Mouse (Mus musculus) spleen, postnatal 0 days (tissue): ENCODE results near the gene Ube4b. TPM values are rescaled to one million over a fixed set of nuclear protein-coding genes. Genes with fewer than 3 reads are reported as not detected.

ENCODE experiments used
- polyA plus RNA-seq: library from polyadenylated mRNA; unstranded; fragments of >200 nt; fragmentation: Nextera tagmentation; extraction: Ambion mirVana; gene quantifications from 2 replicates; pipeline ENCODE4 v1.2.1, GENCODE M21; 2015

The Ube4b gene
- 13.1 and 16.0 TPM in 2 replicates for polyA plus RNA-seq

GRCm38 (mm10) chr4:149426325-149427199, at the start of gene Ube4b:
Ube4b (minus strand) TSS chr4:149426749.

GRCm38 (mm10) chr4:149454879-149455278, 28.3 kb upstream of the Ube4b start, which contains the start of gene Rbp7:
Rbp7 (minus strand) TSS chr4:149454978.

GRCm38 (mm10) chr4:149307596-149308490, 118.7 kb downstream of the Ube4b start, which contains the start of gene Kif1b:
Kif1b (minus strand) TSS chr4:149307693.

Other genes starting within 250 kb of the Ube4b start
- gene Kif1b, start 119.1 kb downstream of the Ube4b start, polyA plus RNA-seq, result 6.3 and 10.6 TPM in 2 replicates
- gene Rbp7, start 28.2 kb upstream of the Ube4b start, polyA plus RNA-seq, result 2.8 and 3.5 TPM in 2 replicates
- gene Tmem274, start 50.6 kb upstream of the Ube4b start, polyA plus RNA-seq, result not detected in 2 replicates
- gene Nmnat1, start 58.5 kb upstream of the Ube4b start, polyA plus RNA-seq, result 4.0 and 4.5 TPM in 2 replicates
- gene Lzic, start 58.5 kb upstream of the Ube4b start, polyA plus RNA-seq, result 17.7 and 19.7 TPM in 2 replicates
- 23.7 and 30.4 TPM in 2 replicates for gene Ctnnbip1, start 91.5 kb upstream of the Ube4b start, polyA plus RNA-seq
- gene Clstn1, start 159.7 kb upstream of the Ube4b start, polyA plus RNA-seq, result 9.9 and 10.6 TPM in 2 replicates